Mouse (Mus musculus): Measurements from ENCODE around the gene Spsb1.

Spsb1 gene

DNA sequence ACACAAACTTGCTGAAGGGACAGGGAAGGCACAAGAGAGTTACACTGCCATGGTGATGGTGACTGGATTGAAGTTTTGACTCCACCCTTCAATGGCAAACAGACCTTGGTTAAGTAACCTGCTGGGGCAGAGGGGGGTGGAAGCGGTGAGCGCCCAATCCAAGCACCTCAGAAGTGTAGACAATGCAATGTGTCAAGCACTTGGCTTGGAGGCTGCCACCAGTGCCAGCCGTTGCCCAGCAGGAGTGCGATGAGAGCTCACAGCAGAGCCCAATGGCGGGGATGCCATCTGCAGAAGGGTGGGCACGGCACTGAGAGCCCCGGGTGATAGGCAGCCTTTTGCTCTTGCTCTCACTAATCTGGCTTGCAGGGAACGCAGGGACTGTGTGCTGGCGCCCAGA is 2.6 kb downstream of the Spsb1 start:
- DNase-seq (ENCODE audit: low read depth, low spot score) = no peak

DNA sequence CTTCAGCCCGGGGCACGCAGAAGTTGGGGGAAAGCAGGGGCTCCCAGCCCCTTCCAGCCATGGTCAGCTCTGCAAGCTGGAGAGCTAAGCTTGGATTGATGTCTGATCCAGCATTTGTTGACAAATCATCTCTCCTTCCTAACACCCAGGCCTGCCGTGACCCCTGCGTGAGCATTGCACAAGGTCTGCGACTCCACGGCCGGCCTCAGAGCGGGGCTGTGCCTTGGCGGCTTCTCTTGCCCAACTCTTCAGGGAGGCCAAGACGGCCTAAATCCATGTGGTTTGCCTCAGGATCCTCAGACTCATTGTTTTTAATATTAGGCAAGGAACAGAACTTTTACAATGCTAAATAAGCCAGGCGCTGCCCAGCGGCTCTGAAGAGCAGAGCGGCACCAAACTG is 3.6 kb downstream of the Spsb1 start:
- DNase-seq (ENCODE audit: low read depth, low spot score) = no peak

DNA sequence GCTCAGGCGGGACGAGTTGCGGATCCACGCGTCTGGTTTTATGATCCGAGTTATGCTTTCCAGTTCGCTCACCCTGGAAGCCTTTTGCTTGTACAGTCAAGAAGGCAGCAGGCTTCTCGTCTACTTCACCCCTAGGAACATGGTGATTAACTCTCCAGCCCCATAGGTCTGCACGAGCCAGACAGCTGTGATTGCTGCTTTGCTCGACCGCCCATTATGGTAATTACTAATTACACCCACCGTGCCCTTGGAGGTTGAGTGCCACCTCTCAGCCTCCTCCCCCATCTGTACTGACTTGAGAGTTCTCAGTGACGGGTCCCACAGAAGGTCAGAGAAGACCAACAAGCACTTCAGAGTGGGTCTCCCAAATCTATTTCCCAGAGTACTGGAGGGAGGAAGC is 5.2 kb downstream of the Spsb1 start:
- DNase-seq (ENCODE audit: low read depth, low spot score) = no peak

DNA sequence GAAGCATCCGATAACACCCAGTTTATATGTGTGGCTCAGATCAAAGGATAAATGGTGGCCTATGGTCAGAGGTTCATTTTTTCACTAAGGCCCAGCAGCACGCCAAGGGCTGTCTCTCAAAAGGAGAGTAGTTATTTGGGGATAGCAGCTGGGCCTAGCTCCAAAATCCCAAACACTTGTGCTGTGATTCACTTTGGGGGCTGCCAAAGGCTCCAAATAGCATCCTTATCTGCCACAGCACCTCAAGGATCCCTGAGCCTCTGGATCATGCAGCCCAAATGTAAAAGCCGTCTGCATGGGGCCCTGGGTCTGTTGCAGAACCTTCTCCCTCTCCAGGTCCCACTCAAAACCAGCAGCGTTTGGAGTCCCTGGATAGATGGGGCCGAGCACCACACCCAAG is 6.7 kb downstream of the Spsb1 start:
- no peak for DNase-seq (ENCODE audit: low read depth, low spot score)

DNA sequence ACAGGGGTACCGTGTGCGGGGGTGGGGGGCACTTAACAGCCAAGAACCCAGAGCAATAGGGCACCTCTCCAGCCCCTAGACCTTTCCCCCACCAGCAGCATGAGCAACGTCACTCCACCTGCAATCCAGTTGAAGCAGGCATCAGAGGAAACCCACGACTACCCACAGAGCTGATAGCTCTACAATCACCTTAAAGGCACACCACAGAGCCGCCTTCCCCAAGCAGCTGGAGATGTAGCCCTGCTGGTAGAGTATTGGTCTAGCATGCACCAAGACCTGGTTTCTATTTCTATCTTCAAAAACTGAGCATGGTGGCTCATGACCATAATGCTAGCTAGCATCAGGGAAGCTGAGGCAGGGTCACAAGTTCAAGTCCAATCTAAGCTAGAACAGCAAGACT is 7.4 kb downstream of the Spsb1 start:
- DNase-seq (ENCODE audit: low read depth, low spot score) = no peak

DNA sequence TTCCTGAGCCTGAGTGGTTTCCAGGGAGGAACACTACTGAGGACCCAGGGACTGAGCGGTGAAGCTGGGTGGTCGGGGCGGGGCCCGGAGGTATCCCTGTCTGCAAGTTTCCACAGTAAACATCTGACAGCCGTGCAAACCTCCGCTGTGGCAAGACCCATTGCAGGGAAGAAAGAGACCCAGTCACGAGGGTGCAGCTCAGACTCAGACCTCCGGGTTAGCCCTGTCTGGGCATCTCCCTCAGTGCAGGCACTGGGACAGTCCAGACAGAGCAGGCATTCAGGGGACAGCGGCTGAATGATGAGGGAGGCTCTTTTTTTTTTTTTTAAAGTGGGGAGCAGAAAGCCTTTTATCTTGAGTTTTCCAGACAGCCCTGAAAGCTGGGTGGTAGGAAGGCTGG is 9.6 kb downstream of the Spsb1 start:
- no peak for DNase-seq (ENCODE audit: low read depth, low spot score)

DNA sequence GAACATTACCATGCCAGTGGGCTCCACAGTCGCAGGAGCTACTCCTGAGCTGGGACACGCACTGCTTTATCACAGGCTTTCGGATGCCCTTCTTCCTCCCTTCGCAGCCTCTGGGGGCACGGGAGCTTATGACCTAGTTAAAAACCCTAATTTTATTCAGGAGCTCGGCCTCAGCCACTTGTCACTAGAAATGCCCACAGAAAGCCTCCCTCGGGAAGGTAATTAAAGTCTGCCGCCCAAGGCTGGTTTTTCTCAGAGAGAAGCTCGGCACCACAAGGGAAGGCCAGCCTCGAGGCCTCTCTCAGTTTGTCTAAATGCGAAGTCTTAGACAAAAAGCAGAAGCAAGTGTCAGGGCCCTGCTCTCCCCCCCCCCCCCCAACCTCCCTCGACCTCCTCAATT is 10.6 kb downstream of the Spsb1 start:
- DNase-seq (ENCODE audit: low read depth, low spot score) = no peak

DNA sequence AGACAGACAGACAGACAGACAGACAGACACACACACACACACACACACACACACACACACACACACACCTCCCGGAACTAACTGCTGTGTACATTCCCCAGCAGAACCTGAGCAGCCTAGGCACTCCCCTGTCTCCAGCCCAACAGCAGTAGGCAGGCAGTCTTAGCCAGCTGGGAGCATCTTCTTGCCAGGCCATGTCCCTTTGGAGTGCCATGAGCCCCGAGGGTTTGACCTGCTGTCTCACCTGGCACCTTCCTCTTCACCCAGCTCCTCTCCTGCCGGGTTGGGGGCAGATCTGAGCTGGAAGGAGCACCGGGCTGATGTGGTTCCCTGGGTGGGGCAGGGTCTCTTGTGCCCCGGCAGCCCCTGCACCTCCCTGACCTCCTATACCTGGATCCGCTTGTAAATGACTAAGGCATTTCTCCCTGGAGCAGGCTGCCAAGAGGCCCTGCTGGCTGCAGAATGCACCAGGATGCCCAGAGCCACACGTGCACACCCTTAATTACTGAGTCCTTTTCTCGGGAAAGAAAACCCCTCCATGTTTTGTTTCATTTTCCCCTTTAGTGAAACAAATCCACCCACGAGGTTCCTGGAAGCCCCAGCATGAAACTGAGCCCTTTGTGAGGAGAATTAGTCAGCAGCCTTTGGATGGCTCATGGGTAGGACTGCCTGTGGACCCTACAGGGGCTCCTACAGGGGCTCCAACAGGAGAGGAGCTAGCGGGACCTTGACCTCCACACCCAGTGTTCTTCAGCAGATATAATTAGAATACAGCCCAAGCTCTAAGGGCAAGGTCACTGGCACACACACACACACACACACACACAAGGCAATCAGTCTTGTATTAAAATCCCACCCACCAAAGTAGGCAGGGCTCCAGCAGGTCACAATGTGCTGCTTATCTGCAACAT is 11.8 kb downstream of the Spsb1 start:
- no peak for DNase-seq (ENCODE audit: low read depth, low spot score)

DNA sequence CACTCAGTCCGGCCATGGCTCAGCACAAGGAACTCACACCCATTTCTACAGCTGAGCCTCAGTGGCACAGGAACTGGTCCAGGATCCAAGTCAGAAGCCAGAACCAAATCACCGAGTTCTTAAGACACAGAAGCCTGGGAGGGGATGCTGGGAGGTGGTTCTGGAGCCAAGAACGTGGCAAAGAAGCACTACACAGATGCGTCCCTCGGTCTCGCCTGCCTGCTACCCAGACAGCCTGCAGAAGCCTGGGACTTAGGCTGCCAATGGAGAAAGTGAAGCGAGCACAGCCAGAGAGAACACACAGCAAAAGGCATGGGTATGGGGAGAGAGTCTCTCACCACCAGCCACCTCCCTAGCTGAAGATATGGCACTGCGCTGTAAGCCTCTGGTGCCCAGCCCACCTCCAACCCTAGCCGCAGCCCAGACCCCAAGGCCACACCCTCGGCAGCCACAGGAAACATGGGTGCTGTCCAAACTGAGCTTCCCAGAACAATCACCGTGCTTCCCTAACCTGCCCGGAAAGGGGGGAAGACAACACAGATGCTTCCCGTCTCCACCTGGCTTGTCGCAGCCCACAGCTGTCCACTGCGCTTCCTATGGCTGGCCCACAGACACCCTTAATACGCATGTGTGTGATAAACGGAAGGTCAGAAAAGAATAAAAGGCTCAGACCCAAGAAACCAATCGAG is 13.6 kb downstream of the Spsb1 start:
- no peak for DNase-seq (ENCODE audit: low read depth, low spot score)

DNA sequence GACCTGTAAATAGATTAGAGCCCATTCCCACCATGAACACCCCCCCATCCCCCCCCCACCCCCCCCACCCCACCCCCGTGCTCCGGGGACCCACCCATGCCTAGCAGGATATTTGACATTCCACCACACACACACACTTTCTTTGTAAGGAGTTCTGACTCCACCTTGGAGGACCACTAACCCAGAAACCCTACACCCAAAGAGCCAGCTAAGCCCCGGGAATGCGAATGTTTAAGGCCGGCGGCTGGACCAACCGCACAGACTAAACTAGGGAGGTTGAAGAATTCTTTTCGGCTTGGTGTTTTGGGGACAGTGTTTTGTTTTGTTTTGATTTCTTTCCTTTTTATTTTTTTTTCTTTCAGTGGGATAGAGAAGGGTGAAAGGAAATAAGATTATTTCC is 16.1 kb downstream of the Spsb1 start:
- no peak for DNase-seq (ENCODE audit: low read depth, low spot score)

DNA sequence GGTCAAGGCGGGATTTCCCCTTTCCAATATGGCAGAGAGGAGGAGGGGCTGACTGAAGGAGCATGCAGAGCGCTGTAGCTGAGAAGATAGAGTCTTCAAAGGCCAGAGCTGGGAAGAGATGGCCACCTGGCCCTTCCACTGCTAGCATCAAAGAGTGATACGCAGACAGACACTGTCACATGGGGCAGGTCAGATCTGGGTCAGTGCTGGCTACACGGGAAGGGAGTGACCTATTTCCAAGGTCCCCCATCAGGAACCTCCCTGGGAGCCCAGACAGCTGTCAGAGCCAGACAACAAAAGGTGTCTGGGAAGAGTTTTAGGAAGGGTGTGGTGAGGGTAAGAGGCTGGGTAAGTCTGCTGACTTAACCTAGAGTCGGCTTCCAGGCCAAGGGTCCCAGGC is 17.9 kb downstream of the Spsb1 start:
- no peak for DNase-seq (ENCODE audit: low read depth, low spot score)

DNA sequence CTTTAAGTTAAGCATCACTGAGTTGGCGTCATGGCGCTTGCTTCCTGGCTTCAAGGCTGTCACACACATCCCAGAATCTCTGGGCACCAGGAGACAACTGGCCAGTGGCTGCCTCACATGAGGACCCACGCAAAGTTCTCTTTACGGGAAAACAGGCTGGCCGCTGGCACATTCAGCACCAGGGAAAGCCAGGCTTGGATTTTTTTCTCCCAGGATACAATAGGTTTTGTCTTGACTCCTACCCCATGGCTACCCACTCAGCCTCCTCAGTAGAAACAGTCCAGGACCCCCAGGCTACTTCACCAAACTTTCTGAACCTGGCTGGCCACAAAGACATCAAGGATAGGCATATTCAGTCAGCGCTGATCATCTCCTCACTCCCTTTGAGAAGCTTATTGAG is 19.4 kb downstream of the Spsb1 start:
- no peak for DNase-seq (ENCODE audit: low read depth, low spot score)

DNA sequence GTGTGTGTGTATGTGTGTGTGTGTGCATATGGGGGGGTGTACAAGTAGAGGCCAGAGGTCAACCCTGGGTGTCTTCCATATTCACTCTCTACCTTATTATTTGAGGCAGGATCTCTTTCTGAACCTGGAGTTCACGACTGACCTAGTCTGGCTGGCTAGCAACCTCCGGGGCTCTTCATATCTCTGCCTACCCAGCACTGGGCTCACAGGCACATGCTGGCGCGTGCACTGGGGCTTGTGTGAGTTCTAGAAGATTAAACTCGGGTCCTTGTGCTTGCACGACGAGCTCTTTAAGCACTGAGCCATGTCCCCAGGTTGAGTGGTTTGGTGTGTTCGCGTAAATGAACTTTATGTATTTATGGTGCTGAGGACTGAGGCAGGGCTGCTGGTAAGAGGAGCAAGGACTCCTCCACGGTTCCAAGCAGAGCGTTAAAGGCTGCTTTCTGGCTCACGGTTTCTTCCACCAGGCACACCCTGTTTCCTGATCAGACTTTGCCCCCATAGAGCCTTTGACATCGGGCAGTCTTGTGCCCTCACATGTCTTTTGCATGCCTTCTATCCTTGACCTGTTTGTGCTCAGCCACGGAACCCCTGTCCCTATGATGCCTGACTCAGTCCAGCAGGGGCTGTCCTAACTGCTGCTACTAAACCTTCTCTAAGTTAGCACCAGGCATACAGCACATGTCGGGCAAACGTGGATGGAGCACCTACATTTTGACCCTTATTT is 21.2 kb downstream of the Spsb1 start:
- DNase-seq (ENCODE audit: low read depth, low spot score) = no peak

DNA sequence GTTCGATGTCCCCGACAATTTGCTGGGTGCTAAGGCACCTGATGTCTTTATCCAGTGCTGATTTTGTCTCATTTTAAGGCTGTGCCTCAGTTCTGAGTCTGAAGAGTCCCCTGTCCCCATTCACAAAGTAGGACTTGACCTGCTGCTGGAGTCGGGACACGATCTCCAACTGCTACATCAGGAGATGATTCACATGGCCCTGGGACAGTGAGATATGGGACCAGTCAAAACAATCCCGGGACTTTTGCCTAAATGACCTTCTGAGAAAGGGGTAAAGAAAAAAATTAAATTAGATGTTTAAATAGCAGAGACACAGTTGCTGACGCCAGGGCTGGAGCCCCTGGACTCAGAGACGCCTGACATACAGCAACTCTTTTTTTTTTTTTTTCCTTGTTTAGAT is 21.8 kb downstream of the Spsb1 start:
- DNase-seq (ENCODE audit: low read depth, low spot score) = no peak

DNA sequence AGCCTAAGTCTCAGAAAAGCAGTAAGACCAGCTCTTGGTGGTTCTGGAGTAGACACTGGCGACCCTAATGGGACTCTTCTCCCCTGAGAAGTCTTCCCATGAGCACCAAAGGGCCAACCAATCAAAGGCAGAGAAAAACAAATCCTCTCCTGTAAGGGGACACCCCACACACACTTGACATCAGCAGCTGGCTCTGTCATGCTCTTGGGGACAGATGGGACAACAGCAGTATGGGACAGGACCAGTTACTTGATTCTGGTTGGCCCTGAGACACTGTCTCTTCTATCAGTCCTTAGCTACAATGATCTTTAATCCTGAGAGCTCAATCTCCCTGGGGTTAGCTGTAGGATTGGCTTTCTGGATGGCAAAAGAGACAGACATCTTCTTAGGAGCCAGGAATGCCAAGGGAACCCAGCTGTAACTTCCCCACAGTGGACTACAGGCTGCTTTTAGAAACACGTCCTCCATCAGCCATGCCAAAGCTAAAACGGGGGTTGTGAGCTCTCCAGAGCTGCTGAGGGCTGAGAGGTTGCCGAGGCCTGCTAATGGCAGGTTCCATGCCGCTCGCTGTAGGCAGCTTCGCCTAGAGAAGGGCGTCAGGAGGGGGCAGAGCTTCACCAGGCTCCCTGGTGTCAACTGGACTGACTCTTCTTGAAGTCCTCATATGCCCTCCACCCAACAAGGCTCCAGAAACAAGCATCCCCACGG is 22.6 kb downstream of the Spsb1 start:
- no peak for DNase-seq (ENCODE audit: low read depth, low spot score)

DNA sequence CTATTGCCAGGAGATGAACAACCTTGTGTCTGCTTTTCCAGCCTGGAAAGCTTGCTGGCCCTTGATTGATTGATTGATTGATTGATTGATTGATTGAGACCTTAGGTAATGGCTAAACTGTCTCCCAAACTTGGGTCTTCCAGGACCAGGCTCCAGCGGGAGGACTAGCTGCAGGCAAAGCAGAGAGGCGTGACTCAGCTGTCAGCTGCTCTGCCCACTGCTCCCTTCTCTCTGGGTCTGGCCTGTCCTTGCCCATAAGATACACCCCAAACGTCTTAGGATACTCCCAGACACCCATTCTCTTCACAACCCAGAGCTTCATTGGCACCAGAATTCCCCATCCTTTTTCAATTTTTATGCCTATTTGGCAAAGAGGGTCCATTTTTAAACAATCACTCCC is 24.1 kb downstream of the Spsb1 start:
- no peak for DNase-seq (ENCODE audit: low read depth, low spot score)

DNA sequence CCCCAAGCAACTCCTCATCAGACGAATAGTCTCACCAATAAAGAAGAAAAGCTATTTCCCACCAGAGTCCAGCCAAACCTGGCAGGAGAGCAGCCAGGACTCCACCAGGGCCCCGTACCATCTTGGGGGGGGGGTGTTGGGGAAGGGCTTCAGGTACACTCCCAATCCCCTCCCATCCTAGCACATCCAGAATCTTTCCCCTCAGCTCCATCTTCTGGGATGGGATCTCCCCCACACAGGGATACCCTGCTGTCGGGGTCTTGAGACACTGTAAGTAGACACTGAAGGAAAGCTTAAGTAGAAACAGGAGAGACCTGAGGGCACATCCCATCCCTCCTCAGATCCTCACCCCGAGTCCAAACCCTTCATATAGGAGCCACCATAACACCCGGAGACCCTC is 31.8 kb downstream of the Spsb1 start:
- DNase-seq (ENCODE audit: low read depth, low spot score) = no peak

DNA sequence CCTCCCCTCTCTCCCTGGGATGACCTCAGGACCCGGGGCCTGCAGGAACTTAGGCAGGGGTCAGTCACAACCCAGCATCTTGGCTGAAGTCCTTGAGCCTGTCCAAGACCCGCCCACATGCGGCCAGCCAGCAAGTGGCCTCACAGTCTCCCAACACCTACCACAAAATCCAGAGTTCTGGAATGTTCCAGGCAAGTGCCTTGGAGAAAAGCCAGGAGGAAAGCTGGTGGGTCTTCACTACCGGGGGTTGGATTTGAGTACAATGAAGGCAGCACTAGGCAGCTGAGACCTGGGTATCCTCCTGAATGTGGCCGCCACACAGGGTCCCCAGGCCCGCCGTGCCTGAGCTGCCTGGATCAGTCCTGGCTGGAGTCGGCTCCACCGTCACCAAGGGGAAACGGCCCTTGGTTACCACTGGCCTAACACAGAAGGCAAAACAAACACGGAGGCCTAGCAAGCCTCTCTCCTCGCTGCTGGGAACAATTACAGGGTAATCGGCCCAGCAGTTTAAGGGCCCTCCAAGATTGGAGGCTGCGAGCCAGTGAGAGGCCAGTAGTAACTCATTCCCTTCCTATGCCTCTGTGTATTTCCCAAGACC is 32.6 kb downstream of the Spsb1 start:
- no peak for DNase-seq (ENCODE audit: low read depth, low spot score)

DNA sequence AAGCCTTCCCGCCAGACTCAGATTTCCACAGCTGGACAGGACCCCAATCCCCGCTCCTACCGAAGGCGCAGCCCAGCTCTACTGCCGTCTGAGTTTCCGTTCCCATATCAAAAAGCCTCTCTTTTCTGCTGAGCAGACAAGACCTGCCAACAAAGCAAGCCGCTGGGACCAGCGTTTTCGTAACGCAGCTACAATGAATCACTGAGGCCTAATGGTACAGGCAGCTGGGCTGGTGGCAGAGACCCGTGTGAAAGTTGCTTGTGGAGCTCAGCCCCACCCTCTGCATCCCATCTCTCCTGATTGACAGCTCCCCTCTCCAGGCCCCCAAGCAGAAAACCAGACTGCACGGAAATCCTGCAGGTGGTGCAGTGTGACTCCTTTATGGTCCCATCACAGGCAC is 34.0 kb downstream of the Spsb1 start:
- DNase-seq (ENCODE audit: low read depth, low spot score) = no peak

DNA sequence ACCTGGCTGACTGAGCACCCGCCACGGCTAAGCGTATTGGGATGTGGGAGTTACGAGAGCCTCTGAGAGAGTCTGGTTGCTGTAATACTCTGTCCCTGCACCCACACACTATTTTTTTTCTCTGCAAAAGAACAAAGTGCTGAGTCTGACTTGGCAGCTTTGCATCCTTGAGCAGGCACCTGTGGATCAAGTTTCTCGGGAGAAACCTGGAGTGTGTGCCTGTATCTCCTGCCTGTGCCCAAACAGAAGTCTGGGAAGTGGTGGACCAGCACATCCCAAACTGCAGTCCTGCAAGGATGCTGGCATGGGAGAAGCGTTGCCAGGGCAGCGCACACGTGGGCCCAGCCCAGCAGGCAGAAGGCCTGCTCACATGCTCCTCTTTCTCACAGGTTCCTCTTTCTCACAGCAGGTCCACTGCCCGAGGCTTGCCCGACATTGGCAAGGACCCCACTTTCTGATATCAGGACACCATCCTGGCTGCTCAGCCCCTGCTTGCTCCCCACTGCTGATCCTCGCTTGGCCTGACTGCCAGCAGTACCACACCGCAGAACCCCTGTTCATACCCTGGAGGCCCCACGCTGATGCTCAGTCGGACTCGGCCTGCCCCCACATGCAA is 36.3 kb downstream of the Spsb1 start:
- DNase-seq (ENCODE audit: low read depth, low spot score) = no peak

DNA sequence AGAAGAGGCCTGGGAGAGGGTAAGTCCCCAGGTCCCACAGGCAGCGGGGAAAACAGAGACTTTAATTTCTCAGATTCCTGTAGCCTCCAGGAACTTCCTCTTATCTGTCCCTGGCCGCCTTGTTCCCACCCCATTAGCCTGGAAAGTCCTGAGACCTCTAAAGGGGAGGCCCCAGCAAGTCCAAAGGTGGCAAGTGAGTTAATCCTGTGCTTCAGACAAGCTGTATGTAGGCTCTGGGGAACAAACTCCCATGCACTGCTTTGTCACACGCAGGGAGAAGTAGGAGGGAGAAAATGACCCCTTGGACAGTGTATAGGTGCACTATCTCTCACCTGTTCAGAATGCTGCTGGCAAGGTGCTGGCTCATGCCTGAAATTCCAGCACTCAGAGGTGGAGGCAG is 38.0 kb downstream of the Spsb1 start:
- no peak for DNase-seq (ENCODE audit: low read depth, low spot score)

Data from brain, embryonic 18.5 days (tissue).